Mouse (Mus musculus): Measurements from ENCODE around the gene Taf3. TPM values are rescaled to one million over a fixed set of nuclear protein-coding genes. Genes with fewer than 3 reads are reported as not detected.
A peak's percentile ranks its signal among the peaks of the same experiment; 100 is the strongest.

Gene Taf3
- polyA plus RNA-seq, 1 experiment: 2.7 TPM

DNA sequence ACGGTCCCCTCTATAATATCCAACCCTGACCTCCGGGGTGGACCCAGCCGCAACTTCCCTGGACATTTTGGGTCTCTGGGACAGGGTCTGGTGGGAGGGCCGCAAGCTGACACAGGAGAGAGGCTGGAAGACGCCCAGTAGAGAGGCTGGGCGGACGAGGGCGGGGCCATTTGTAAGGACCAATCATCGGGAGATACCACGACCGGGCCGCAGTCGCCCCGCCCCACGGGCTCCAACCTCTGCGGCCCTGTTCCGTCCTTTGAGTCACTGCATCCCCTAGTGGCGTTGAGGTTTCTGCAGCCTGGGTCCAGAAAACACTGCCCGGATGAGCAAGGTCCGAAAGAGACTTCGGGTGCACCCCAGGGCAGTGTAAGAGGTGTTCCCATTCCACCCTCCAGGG is 168.9 kb downstream of the Taf3 start:
- Histone ChIP-seq H3K9me3 (ENCODE audit: control insufficient read depth, low read length) (peaks cover 9% of the 10 kb centered on the region; the same call in 1 of the 2 replicates), H3K27me3 (ENCODE audit: control insufficient read depth) (peaks cover 100% of the 10 kb centered on the region), H3K36me3 (ENCODE audit: control insufficient read depth) (no peaks in the 10 kb centered on the region), H3K4me1 (ENCODE audit: control insufficient read depth) (peaks cover 7% of the 10 kb centered on the region), H3K4me3 (replicated peaks) (peak overlapping the region; percentile 53)
- no peak for TF ChIP-seq TAL1 (IDR thresholded peaks at IDR 0.05; ENCODE audit: low read length)
- no peak for TF ChIP-seq GATA1 (IDR thresholded peaks at IDR 0.05; ENCODE audit: low read length)

DNA sequence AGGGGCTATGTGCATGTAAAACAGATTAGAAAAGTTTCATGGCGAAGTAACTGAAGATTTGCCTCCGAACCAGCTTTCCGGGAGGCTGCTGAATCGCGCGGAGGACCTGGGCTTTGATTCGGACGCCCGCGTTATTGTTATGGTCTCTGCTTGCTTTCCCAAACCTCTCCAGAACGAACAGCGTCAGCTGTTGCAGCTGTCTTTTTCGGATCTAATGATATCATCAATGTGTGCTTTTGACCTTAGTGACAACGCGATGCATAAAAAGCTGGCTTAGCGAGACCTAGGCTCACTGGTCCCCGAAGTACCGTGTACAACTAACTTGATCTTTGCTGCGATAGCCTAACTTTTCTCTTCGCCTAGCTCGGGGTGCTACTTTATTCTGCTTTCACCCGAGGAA is 169.3 kb downstream of the Taf3 start:
- peaks cover 7% of the 10 kb centered on the region for H3K4me1 ChIP-seq (ENCODE audit: control insufficient read depth)
- no peaks in the 10 kb centered on the region for H3K36me3 ChIP-seq (ENCODE audit: control insufficient read depth)
- TF ChIP-seq GATA1 (IDR thresholded peaks at IDR 0.05; ENCODE audit: low read length): no peak
- no peak for TF ChIP-seq TAL1 (IDR thresholded peaks at IDR 0.05; ENCODE audit: low read length)

GRCm38 (mm10) chr2:9878564-9879081 is 169.8 kb downstream of the Taf3 start:
- Histone ChIP-seq H3K4me1 (ENCODE audit: control insufficient read depth) (peaks cover 7% of the 10 kb centered on the region), H3K27me3 (ENCODE audit: control insufficient read depth) (peaks cover 100% of the 10 kb centered on the region), H3K36me3 (ENCODE audit: control insufficient read depth) (no peaks in the 10 kb centered on the region), H3K9me3 (ENCODE audit: control insufficient read depth, low read length) (peaks cover 9% of the 10 kb centered on the region; the same call in 1 of the 2 replicates), H3K4me3 (replicated peaks) (peak overlapping the region; percentile 53)
- TF ChIP-seq TAL1 (IDR thresholded peaks at IDR 0.05; ENCODE audit: low read length) (no peak), GATA1 (IDR thresholded peaks at IDR 0.05; ENCODE audit: low read length) (no peak)

More for the DNA sequence above, 169.3 kb downstream of the Taf3 start:
- Histone ChIP-seq H3K4me3 (replicated peaks) (peak overlapping the region; percentile 53), H3K27me3 (ENCODE audit: control insufficient read depth) (peaks cover 100% of the 10 kb centered on the region), H3K9me3 (ENCODE audit: control insufficient read depth, low read length) (peaks cover 9% of the 10 kb centered on the region; the same call in 1 of the 2 replicates)

GRCm38 (mm10) chr2:9877966-9878563 is 170.3 kb downstream of the Taf3 start:
- Histone ChIP-seq H3K9me3 (ENCODE audit: control insufficient read depth, low read length) (peaks cover 9% of the 10 kb centered on the region; the same call in 1 of the 2 replicates), H3K4me1 (ENCODE audit: control insufficient read depth) (peaks cover 7% of the 10 kb centered on the region), H3K4me3 (replicated peaks) (peak overlapping the region; percentile 36), H3K36me3 (ENCODE audit: control insufficient read depth) (no peaks in the 10 kb centered on the region), H3K27me3 (ENCODE audit: control insufficient read depth) (peaks cover 100% of the 10 kb centered on the region)
- TF ChIP-seq GATA1 (IDR thresholded peaks at IDR 0.05; ENCODE audit: low read length): no peak
- no peak for TF ChIP-seq TAL1 (IDR thresholded peaks at IDR 0.05; ENCODE audit: low read length)

DNA sequence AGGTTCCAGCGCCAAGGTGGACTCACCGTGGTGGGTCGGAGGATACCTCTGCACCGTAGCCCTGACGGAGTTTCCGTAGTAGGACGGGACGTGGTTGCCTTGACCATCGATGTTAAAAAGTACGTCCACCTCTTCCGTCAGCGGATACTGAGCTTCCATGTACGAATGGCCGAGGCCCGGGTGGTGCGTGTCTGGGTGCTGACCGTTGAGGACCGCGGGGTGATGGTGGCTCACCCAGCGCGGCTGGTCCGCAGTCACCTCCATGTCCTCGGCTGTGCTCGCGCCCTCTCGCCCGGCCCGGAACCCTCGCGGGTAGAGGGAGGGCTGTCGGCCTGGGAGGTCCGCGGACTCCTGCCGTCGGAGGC is 171.1 kb downstream of the Taf3 start:
- peaks cover 7% of the 10 kb centered on the region for H3K4me1 ChIP-seq (ENCODE audit: control insufficient read depth)
- peak overlapping the region; percentile 51 for H3K4me3 ChIP-seq (replicated peaks)
- TF ChIP-seq GATA1 (IDR thresholded peaks at IDR 0.05; ENCODE audit: low read length): no peak
- peaks cover 8% of the 10 kb centered on the region; the same call in 1 of the 2 replicates for H3K9me3 ChIP-seq (ENCODE audit: control insufficient read depth, low read length)
- no peaks in the 10 kb centered on the region for H3K36me3 ChIP-seq (ENCODE audit: control insufficient read depth)
- peaks cover 100% of the 10 kb centered on the region for H3K27me3 ChIP-seq (ENCODE audit: control insufficient read depth)

DNA sequence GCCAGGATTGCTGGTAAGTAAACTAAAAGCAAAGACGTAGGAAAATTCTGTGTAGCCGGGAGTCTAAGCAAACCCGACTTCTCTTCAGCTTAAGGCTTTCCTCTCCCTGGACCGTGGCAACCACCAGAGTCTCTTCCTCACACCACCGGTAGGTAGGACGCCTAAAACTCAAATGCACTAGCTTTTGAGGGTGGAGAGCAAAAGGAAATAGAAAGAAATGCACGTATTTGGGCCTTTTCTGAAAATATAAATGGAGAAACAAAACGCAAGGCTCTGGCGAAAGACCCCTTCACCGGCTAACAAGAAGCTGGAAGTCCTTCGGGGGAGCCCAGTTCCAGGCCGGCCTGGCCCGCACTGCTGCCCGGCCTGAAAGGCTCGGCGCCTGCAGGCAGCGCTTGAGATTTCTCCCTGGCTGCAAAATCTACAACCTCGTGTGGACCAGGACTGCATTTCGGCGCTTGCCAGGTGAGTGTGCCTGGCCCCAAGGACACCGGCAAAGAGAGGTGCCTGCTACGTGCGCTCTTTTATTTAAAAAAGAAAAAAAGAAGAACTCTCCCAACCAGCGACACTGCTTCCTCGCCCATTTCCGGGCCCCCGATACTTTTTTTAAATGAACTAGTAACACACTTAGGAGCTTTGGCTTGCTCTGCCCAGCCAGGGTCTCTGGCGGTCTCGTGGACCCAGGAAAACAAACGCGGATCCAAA is 171.6 kb downstream of the Taf3 start:
- Histone ChIP-seq H3K9me3 (ENCODE audit: control insufficient read depth, low read length) (peaks cover 7% of the 10 kb centered on the region; the same call in 1 of the 2 replicates), H3K4me1 (ENCODE audit: control insufficient read depth) (peaks cover 7% of the 10 kb centered on the region), H3K27me3 (ENCODE audit: control insufficient read depth) (peaks cover 100% of the 10 kb centered on the region), H3K36me3 (ENCODE audit: control insufficient read depth) (no peaks in the 10 kb centered on the region), H3K4me3 (replicated peaks) (peak overlapping the region; percentile 51)
- TF ChIP-seq GATA1 (IDR thresholded peaks at IDR 0.05; ENCODE audit: low read length) (no peak), TAL1 (IDR thresholded peaks at IDR 0.05; ENCODE audit: low read length) (no peak)

DNA sequence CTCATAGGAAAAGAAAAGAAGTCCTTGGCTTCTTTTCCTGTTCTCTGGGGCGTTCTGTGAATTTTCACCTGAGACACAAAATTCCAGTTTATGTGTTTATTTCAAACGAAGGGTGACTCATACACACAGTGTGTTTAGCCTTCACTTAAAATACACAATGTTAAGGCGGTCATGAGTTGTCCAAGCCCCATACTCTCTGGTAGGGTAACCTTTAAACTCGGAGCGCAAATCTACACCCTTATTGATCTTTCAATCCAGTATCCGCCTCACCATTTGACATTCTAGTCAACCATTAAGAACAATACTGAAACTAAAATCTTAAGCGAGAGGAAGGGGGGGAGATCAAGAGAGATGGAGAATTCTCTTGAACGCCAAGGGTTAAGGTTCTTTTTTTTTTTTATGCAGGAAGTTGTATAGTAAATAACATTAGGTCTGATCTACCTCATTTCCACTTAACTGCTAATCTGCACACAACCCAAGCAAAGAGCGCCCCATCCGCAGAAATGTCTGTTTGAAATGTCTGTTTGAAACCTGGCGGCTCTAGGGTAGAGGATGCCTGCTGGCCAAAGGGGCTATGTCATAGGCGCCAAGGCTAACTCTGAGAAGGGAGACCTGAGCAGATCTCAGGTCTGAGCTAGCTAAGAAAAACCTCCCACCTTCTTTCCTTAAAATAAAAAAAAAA is 172.6 kb downstream of the Taf3 start:
- no peaks in the 10 kb centered on the region for H3K36me3 ChIP-seq (ENCODE audit: control insufficient read depth)
- peaks cover 7% of the 10 kb centered on the region for H3K4me1 ChIP-seq (ENCODE audit: control insufficient read depth)
- no peak overlapping the region for H3K4me3 ChIP-seq (replicated peaks)
- TF ChIP-seq TAL1 (IDR thresholded peaks at IDR 0.05; ENCODE audit: low read length): no peak
- no peak for TF ChIP-seq GATA1 (IDR thresholded peaks at IDR 0.05; ENCODE audit: low read length)
- H3K27me3 ChIP-seq (ENCODE audit: control insufficient read depth): peaks cover 100% of the 10 kb centered on the region
- H3K9me3 ChIP-seq (ENCODE audit: control insufficient read depth, low read length): peaks cover 4% of the 10 kb centered on the region; the same call in 1 of the 2 replicates

DNA sequence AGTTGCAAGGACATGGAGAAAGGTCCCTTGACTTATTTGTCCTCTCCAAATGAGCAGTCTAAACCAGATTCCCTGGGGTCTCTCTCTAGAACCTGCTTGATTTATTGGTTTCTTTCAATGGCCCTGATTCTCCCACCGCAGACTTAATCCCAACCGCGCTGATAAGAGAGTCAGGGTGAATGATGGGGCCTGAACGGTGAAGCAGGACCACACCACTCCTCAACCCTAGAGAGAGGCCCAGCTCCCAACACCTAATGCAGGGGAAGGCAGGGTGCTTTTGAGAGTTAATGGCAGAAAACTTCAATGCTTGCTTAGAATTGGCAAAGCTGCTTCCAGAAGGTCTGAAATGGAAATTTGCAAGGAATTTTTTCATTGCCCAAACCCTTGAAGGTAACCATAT is 173.2 kb downstream of the Taf3 start:
- TF ChIP-seq GATA1 (IDR thresholded peaks at IDR 0.05; ENCODE audit: low read length): no peak
- no peak for TF ChIP-seq TAL1 (IDR thresholded peaks at IDR 0.05; ENCODE audit: low read length)
- no peaks in the 10 kb centered on the region for H3K36me3 ChIP-seq (ENCODE audit: control insufficient read depth)
- H3K4me3 ChIP-seq (replicated peaks): no peak overlapping the region
- H3K4me1 ChIP-seq (ENCODE audit: control insufficient read depth): peaks cover 7% of the 10 kb centered on the region
- H3K9me3 ChIP-seq (ENCODE audit: control insufficient read depth, low read length): peaks cover 4% of the 10 kb centered on the region; the same call in 1 of the 2 replicates
- H3K27me3 ChIP-seq (ENCODE audit: control insufficient read depth): peaks cover 96% of the 10 kb centered on the region
